Mouse (Mus musculus): ENCODE results near the gene Plcb2.

Plcb2 gene

GRCm38 (mm10) chr2:118728337-118728736 lies at the start of gene Plcb2:
Plcb2 (minus strand) TSS chr2:118728438.
- DNase-seq: peak; percentile 77

GRCm38 (mm10) chr2:118776295-118776694 lies 48.1 kb upstream of the Plcb2 start:
- no peak for DNase-seq

- no peak for DNase-seq
These were observed 47.6 kb upstream of the Plcb2 start for GRCm38 (mm10) chr2:118775846-118776245.

GRCm38 (mm10) chr2:118775396-118775795 lies 47.2 kb upstream of the Plcb2 start:
- no peak for DNase-seq

- DNase-seq: no peak
These were observed 46.3 kb upstream of the Plcb2 start for GRCm38 (mm10) chr2:118774536-118774935.

GRCm38 (mm10) chr2:118772158-118772874 lies 44.1 kb upstream of the Plcb2 start, which contains the start of gene Phgr1:
Phgr1 (plus strand) TSS chr2:118772769.
- no peak for DNase-seq

GRCm38 (mm10) chr2:118766041-118767033 lies 38.1 kb upstream of the Plcb2 start:
- no peak for DNase-seq

GRCm38 (mm10) chr2:118764875-118765274 lies 36.6 kb upstream of the Plcb2 start:
- DNase-seq: no peak

GRCm38 (mm10) chr2:118764094-118764831 lies 36.0 kb upstream of the Plcb2 start:
- DNase-seq: peak; percentile 62

GRCm38 (mm10) chr2:118763469-118763868 lies 35.2 kb upstream of the Plcb2 start:
- no peak for DNase-seq

GRCm38 (mm10) chr2:118762784-118763148 lies 34.5 kb upstream of the Plcb2 start:
- DNase-seq: no peak

- peak; percentile 57 for DNase-seq
These were observed 33.9 kb upstream of the Plcb2 start, which contains the start of gene Ccdc9b for GRCm38 (mm10) chr2:118761906-118762783. Ccdc9b (minus strand) TSS chr2:118762661.

GRCm38 (mm10) chr2:118761358-118761757 lies 33.1 kb upstream of the Plcb2 start:
- DNase-seq: no peak

- DNase-seq: no peak
These were observed 32.2 kb upstream of the Plcb2 start for GRCm38 (mm10) chr2:118760311-118761025.

- peak; percentile 86 for DNase-seq
These were observed 31.6 kb upstream of the Plcb2 start for GRCm38 (mm10) chr2:118759828-118760227.

GRCm38 (mm10) chr2:118756103-118756502 lies 27.9 kb upstream of the Plcb2 start:
- no peak for DNase-seq

GRCm38 (mm10) chr2:118755407-118755806 lies 27.2 kb upstream of the Plcb2 start:
- no peak for DNase-seq

GRCm38 (mm10) chr2:118754143-118754542 lies 25.9 kb upstream of the Plcb2 start:
- DNase-seq: no peak

- no peak for DNase-seq
These were observed 24.5 kb upstream of the Plcb2 start for GRCm38 (mm10) chr2:118752792-118753108.

- no peak for DNase-seq
These were observed 23.9 kb upstream of the Plcb2 start for GRCm38 (mm10) chr2:118751896-118752791.

Data from thymus, postnatal 14 days (tissue).